Mouse (Mus musculus) hindbrain, embryonic 11.5 days (tissue): ENCODE results near the gene Cd99l2. TPM values are rescaled to one million over a fixed set of nuclear protein-coding genes. Genes with fewer than 3 reads are reported as not detected.

Experiments
- polyA plus RNA-seq: library from polyadenylated mRNA; unstranded; fragments of >200 nt; fragmentation: Nextera tagmentation; extraction: Ambion mirVana; gene quantifications from 2 replicates; pipeline ENCODE4 v1.2.1, GENCODE M21; 2014

Cd99l2 gene
- polyA plus RNA-seq, 1 experiment from 2014 or later = 23.0 TPM

Other genes starting within 250 kb of the Cd99l2 start
- gene Mtmr1, start 128.1 kb downstream of the Cd99l2 start, polyA plus RNA-seq = 14.6 and 14.7 TPM in 2 replicates
- 571 and 643 TPM in 2 replicates for gene Hmgb3, start 63.1 kb upstream of the Cd99l2 start, polyA plus RNA-seq
- 1.3 and 1.4 TPM in 2 replicates for gene Gpr50, start 170.8 kb upstream of the Cd99l2 start, polyA plus RNA-seq